ENCODE assay signal across 8 mouse cellular contexts in genomic region chr10:86498673-86499391, GRCm38 (mm10). TPM values are rescaled to one million over a fixed set of nuclear protein-coding genes. Genes with fewer than 3 reads are reported as not detected.
DNase-seq lines count a peak whose midpoint lies in the region; ATAC-seq and TF ChIP-seq lines count a peak whose summit lies in the region.

Gene Syn3 (minus strand): TSS chr10:86498896.

- WGBS in forebrain, embryonic 10.5 days, result 0% methylated on average over 21 of the region's 21 CpGs
- 0% methylated on average over 21 of the region's 21 CpGs for WGBS in heart, embryonic 14.5 days
- WGBS in liver, adult 2 months, result under 1% methylated on average over 21 of the region's 21 CpGs
- under 1% methylated on average over 21 of the region's 21 CpGs for WGBS in stomach, embryonic 15.5 days

- no peaks in the 10 kb centered on the region for H3K79me2 ChIP-seq in liver, adult 2 months (ENCODE audit: control insufficient read depth, insufficient read depth, low read length)
- H3K79me2 ChIP-seq in myocyte (ENCODE audit: control insufficient read depth, insufficient read depth), result no peaks in the 10 kb centered on the region

- no peaks in the 10 kb centered on the region for H3K36me3 ChIP-seq in forebrain, embryonic 10.5 days (replicated peaks)
- H3K36me3 ChIP-seq in heart, embryonic 14.5 days (ENCODE audit: control insufficient read depth, insufficient read depth, low read length), result no peaks in the 10 kb centered on the region
- no peaks in the 10 kb centered on the region for H3K36me3 ChIP-seq in liver, adult 2 months (ENCODE audit: control insufficient read depth, insufficient read depth, low read length)
- H3K36me3 ChIP-seq in myocyte (ENCODE audit: control insufficient read depth, insufficient read depth), result no peaks in the 10 kb centered on the region
- no peaks in the 10 kb centered on the region for H3K36me3 ChIP-seq in stomach, embryonic 15.5 days

- peak within 1 kb of the TSS; percentile 71 for H3K4me2 ChIP-seq in heart, embryonic 14.5 days (ENCODE audit: low read length)
- peak within 1 kb of the TSS; percentile 38 for H3K4me2 ChIP-seq in myocyte (ENCODE audit: low read depth)
- H3K4me2 ChIP-seq in stomach, embryonic 15.5 days, result peak within 1 kb of the TSS; percentile 88

- TF ChIP-seq POLR2A in liver, adult 2 months (IDR thresholded peaks at IDR 0.05; ENCODE audit: extremely low read depth, insufficient read depth, low read length), result no peak; the same call in none of the 2 replicates
- TF ChIP-seq POLR2A in myocyte (IDR thresholded peaks at IDR 0.05; ENCODE audit: insufficient read length, low read depth), result no peak

- peaks cover 19% of the 10 kb centered on the region for H3K4me1 ChIP-seq in forebrain, embryonic 10.5 days
- peaks cover 2 to 8% of the 10 kb centered on the region in 2 experiments; a peak in 2 of 4 replicates for H3K4me1 ChIP-seq in heart, embryonic 14.5 days (ENCODE audit: control insufficient read depth in 2 of 2, insufficient read depth in 2 of 2, low read length in 2 of 2)
- H3K4me1 ChIP-seq in liver, adult 2 months (ENCODE audit: control insufficient read depth, insufficient read depth, low read length), result peaks cover 7% of the 10 kb centered on the region; the same call in 1 of the 2 replicates
- H3K4me1 ChIP-seq in stomach, embryonic 15.5 days, result peaks cover 7% of the 10 kb centered on the region

- peak within 1 kb of the TSS; percentile 73 for H3K4me3 ChIP-seq in forebrain, embryonic 10.5 days
- peak within 1 kb of the TSS; percentile 61 to 65 for H3K4me3 ChIP-seq in heart, embryonic 14.5 days (ENCODE audit: control insufficient read depth in 1 of 2, insufficient read depth in 1 of 2, low read depth in 1 of 2, low read length in 2 of 2)
- peak within 1 kb of the TSS; percentile 80 for H3K4me3 ChIP-seq in liver, adult 2 months (ENCODE audit: insufficient read depth, low read depth, low read length)
- H3K4me3 ChIP-seq in myocyte, result no peak within 1 kb of the TSS
- H3K4me3 ChIP-seq in stomach, embryonic 15.5 days (replicated peaks), result peak within 1 kb of the TSS; percentile 56

- peak within 1 kb of the TSS; percentile 76 for H3K9ac ChIP-seq in heart, embryonic 14.5 days (ENCODE audit: low read length)
- peak within 1 kb of the TSS; percentile 81 for H3K9ac ChIP-seq in liver, adult 2 months (ENCODE audit: low read depth, low read length)
- H3K9ac ChIP-seq in stomach, embryonic 15.5 days, result peak within 1 kb of the TSS; percentile 35; the same call in 1 of the 2 replicates

- ATAC-seq in heart, embryonic 14.5 days (ENCODE audit: insufficient number of reproducible peaks, insufficient read depth, low FRiP score, low read depth), result peak; percentile 93
- ATAC-seq in stomach, embryonic 15.5 days (ENCODE audit: insufficient read depth, low FRiP score, low read depth), result peak; percentile 98

- TF ChIP-seq CTCF in liver, adult 2 months (IDR thresholded peaks at IDR 0.05; ENCODE audit: low read depth, low read length), result peak; percentile 89

- DNase-seq in B cell, adult 2 months, result peak; percentile 17 to 18
- peak; percentile 83 for DNase-seq in brain, embryonic 18.5 days (ENCODE audit: low read depth, low spot score)
- DNase-seq in forebrain, embryonic 10.5 days (ENCODE audit: extremely low spot score, low spot score), result peak; percentile 89
- peak; percentile 96 for DNase-seq in kidney, postnatal 10 days
- DNase-seq in liver, adult 2 months (ENCODE audit: extremely low read depth, low read depth, low spot score), result peak; percentile 82

- H3K9me3 ChIP-seq in forebrain, embryonic 10.5 days, result no peaks in the 10 kb centered on the region
- no peaks in the 10 kb centered on the region for H3K9me3 ChIP-seq in heart, embryonic 14.5 days (ENCODE audit: control insufficient read depth, low read length)
- H3K9me3 ChIP-seq in stomach, embryonic 15.5 days, result no peaks in the 10 kb centered on the region

- no peak within 1 kb of the TSS for H3ac ChIP-seq in myocyte (ENCODE audit: control insufficient read depth, insufficient read length)

- peak within 1 kb of the TSS; percentile 89 for H3K27ac ChIP-seq in forebrain, embryonic 10.5 days
- H3K27ac ChIP-seq in heart, embryonic 14.5 days (replicated peaks in 1 of 2; ENCODE audit: control insufficient read depth in 1 of 2, insufficient read depth in 1 of 2, low read depth in 2 of 2, low read length in 2 of 2), result peak within 1 kb of the TSS; percentile 7 to 15; a peak in 1 of 4 replicates
- peak within 1 kb of the TSS; percentile 62 for H3K27ac ChIP-seq in liver, adult 2 months (replicated peaks; ENCODE audit: insufficient read depth, low read depth, low read length)
- peak within 1 kb of the TSS; percentile 82 for H3K27ac ChIP-seq in stomach, embryonic 15.5 days

- H3K27me3 ChIP-seq in forebrain, embryonic 10.5 days (ENCODE audit: poor library complexity, severe bottlenecking), result no peaks in the 10 kb centered on the region
- no peaks in the 10 kb centered on the region for H3K27me3 ChIP-seq in heart, embryonic 14.5 days (ENCODE audit: control insufficient read depth, insufficient read depth, low read length)
- H3K27me3 ChIP-seq in liver, adult 2 months (ENCODE audit: control insufficient read depth, insufficient read depth, low read length), result no peaks in the 10 kb centered on the region
- H3K27me3 ChIP-seq in myocyte (ENCODE audit: control insufficient read depth, insufficient read depth, insufficient read length), result peaks cover 22% of the 10 kb centered on the region
- no peaks in the 10 kb centered on the region for H3K27me3 ChIP-seq in stomach, embryonic 15.5 days (replicated peaks)

TF ChIP-seq in myocyte, 11 proteins besides CTCF, POLR2A, EP300 and RAD21:
- TF ChIP-seq TCF3 (IDR thresholded peaks at IDR 0.05; ENCODE audit: insufficient read length, low read depth) (no peak), USF1 (IDR thresholded peaks at IDR 0.05; ENCODE audit: low read depth) (no peak)
TF ChIP-seq in myocyte: peak in this region for 0.

RNA-seq across cellular contexts. Expression of gene Syn3, which starts in this region (rescaled TPM):
- polyA plus RNA-seq in forebrain, embryonic 10.5 days (2016; fragmentation: Nextera tagmentation; extraction: Ambion mirVana), result 3.9 and 4.5 TPM in 2 replicates
- 0.77 and 1.1 TPM in 2 replicates for polyA plus RNA-seq in heart, embryonic 14.5 days (2014; fragmentation: Nextera tagmentation; extraction: Ambion mirVana)
- 0.83 and 1.1 TPM in 2 replicates for total RNA-seq in liver, adult 2 months (2014; rRNA removed)
- 0.81 and 1.3 TPM in 2 replicates for polyA plus RNA-seq in liver, adult 2 months (2012; rRNA removed)
- 0.08 TPM for polyA plus RNA-seq in myocyte (2012; fragmentation: generic; extraction: Trizol)
- polyA plus RNA-seq in stomach, embryonic 15.5 days (2015; fragmentation: Nextera tagmentation; extraction: Ambion mirVana), result 3.5 TPM in 2 replicates

Comparison
In these comparisons a context has a peak if more than half of its experiments do, and no peak if none do; other contexts are left out.
1. DNase-seq: peak in every context shown above with its lines; median percentile 96 in kidney, postnatal 10 days; 89 in forebrain, embryonic 10.5 days; 83 in brain, embryonic 18.5 days; 82 in liver, adult 2 months; 18 in B cell, adult 2 months.
2. H3K27ac ChIP-seq: peak in every context shown above with its lines; median percentile 89 in forebrain, embryonic 10.5 days; 82 in stomach, embryonic 15.5 days; 62 in liver, adult 2 months; 11 in heart, embryonic 14.5 days.
3. H3K4me2 ChIP-seq: peak in every context shown above with its lines; median percentile 88 in stomach, embryonic 15.5 days; 71 in heart, embryonic 14.5 days; 38 in myocyte.